Mouse (Mus musculus): Measurements from ENCODE around the gene Pcsk7.

The Pcsk7 gene

GRCm38 (mm10) chr9:45906355-45907077 lies at the start of gene Pcsk7, which contains the start of gene Rnf214:
Pcsk7 (plus strand) TSS chr9:45906497.
Rnf214 (minus strand) TSS chr9:45906911.
- peak; percentile 89 for DNase-seq (ENCODE audit: extremely low spot score)

- no peak for DNase-seq (ENCODE audit: extremely low spot score)
Observed at GRCm38 (mm10) chr9:45859364-45859763, 46.9 kb upstream of the Pcsk7 start.

- no peak for DNase-seq (ENCODE audit: extremely low spot score)
Observed at GRCm38 (mm10) chr9:45861813-45862212, 44.5 kb upstream of the Pcsk7 start.

- DNase-seq (ENCODE audit: extremely low spot score) = no peak
Observed at GRCm38 (mm10) chr9:45869181-45869580, 37.1 kb upstream of the Pcsk7 start.

- DNase-seq (ENCODE audit: extremely low spot score) = no peak
Observed at GRCm38 (mm10) chr9:45870265-45870664, 36.0 kb upstream of the Pcsk7 start.

GRCm38 (mm10) chr9:45877928-45878327 lies 28.4 kb upstream of the Pcsk7 start:
- no peak for DNase-seq (ENCODE audit: extremely low spot score)

GRCm38 (mm10) chr9:45893681-45894080 lies 12.6 kb upstream of the Pcsk7 start:
- no peak for DNase-seq (ENCODE audit: extremely low spot score)

- no peak for DNase-seq (ENCODE audit: extremely low spot score)
Observed at GRCm38 (mm10) chr9:45905196-45905595, 1.1 kb upstream of the Pcsk7 start.

- no peak for DNase-seq (ENCODE audit: extremely low spot score)
Observed at GRCm38 (mm10) chr9:45905811-45906237, 473 bp upstream of the Pcsk7 start.

GRCm38 (mm10) chr9:45907078-45907428 lies 756 bp downstream of the Pcsk7 start:
- no peak for DNase-seq (ENCODE audit: extremely low spot score)

GRCm38 (mm10) chr9:45910995-45911394 lies 4.7 kb downstream of the Pcsk7 start:
- DNase-seq (ENCODE audit: extremely low spot score) = no peak

- peak; percentile 32 for DNase-seq (ENCODE audit: extremely low spot score)
Observed at GRCm38 (mm10) chr9:45911673-45912072, 5.4 kb downstream of the Pcsk7 start.

- no peak for DNase-seq (ENCODE audit: extremely low spot score)
Observed at GRCm38 (mm10) chr9:45915659-45916058, 9.4 kb downstream of the Pcsk7 start.

GRCm38 (mm10) chr9:45917041-45917934 lies 11.0 kb downstream of the Pcsk7 start:
- no peak for DNase-seq (ENCODE audit: extremely low spot score)

- DNase-seq (ENCODE audit: extremely low spot score) = no peak
Observed at GRCm38 (mm10) chr9:45919895-45920294, 13.6 kb downstream of the Pcsk7 start.

- DNase-seq (ENCODE audit: extremely low spot score) = no peak
Observed at GRCm38 (mm10) chr9:45929285-45929684, 23.0 kb downstream of the Pcsk7 start.

- no peak for DNase-seq (ENCODE audit: extremely low spot score)
Observed at GRCm38 (mm10) chr9:45931958-45932357, 25.7 kb downstream of the Pcsk7 start.

- no peak for DNase-seq (ENCODE audit: extremely low spot score)
Observed at GRCm38 (mm10) chr9:45932571-45933415, 26.5 kb downstream of the Pcsk7 start.

GRCm38 (mm10) chr9:45935628-45936210 lies 29.4 kb downstream of the Pcsk7 start, which contains the start of gene Tagln:
Tagln (minus strand) TSS chr9:45936058.
- DNase-seq (ENCODE audit: extremely low spot score) = peak; percentile 45

- peak; percentile 55 for DNase-seq (ENCODE audit: extremely low spot score)
Observed at GRCm38 (mm10) chr9:45936883-45937282, 30.6 kb downstream of the Pcsk7 start.

- DNase-seq (ENCODE audit: extremely low spot score) = no peak
Observed at GRCm38 (mm10) chr9:45938088-45938487, 31.8 kb downstream of the Pcsk7 start.

All from embryo, embryonic 9.5 days (tissue).